Mouse (Mus musculus) testis, adult 2 months (tissue): ENCODE measurements around the gene Lima1. TPM values are rescaled to one million over a fixed set of nuclear protein-coding genes. Genes with fewer than 3 reads are reported as not detected.

Experiments
- H3K27ac ChIP-seq: fragments of 200-500 bp; 2 replicates; pipeline ENCODE4 v1.5.1; 2012; ENCODE audit warnings: low read depth, low read length; ENCODE audit not compliant: control insufficient read depth, insufficient read depth
- H3K27me3 ChIP-seq: fragments of 200-500 bp; 2 replicates; pipeline ENCODE4 v1.6.1; 2012; ENCODE audit warnings: mild to moderate bottlenecking, low read length, moderate library complexity; ENCODE audit not compliant: control insufficient read depth, insufficient read depth
- H3K36me3 ChIP-seq: fragments of 200-500 bp; 2 replicates; pipeline ENCODE4 v1.6.1; 2012; ENCODE audit warnings: mild to moderate bottlenecking, low read length; ENCODE audit not compliant: control insufficient read depth, insufficient read depth
- H3K4me1 ChIP-seq: fragments of 200-500 bp; 2 replicates; pipeline ENCODE4 v1.6.1; 2012; ENCODE audit warnings: low read length; ENCODE audit not compliant: control insufficient read depth, insufficient read depth
- H3K4me3 ChIP-seq: fragments of 200-500 bp; 2 replicates; pipeline ENCODE4 v1.5.1; 2012; ENCODE audit warnings: low read depth, mild to moderate bottlenecking, low read length, moderate library complexity, mixed read lengths; ENCODE audit not compliant: control insufficient read depth
- CTCF ChIP-seq: fragments of 200-500 bp; IDR thresholded peaks from 2 replicates; pipeline ENCODE4 v1.5.1; 2012; ENCODE audit warnings: low read depth, mild to moderate bottlenecking, inconsistent platforms, low read length, moderate library complexity; ENCODE audit not compliant: control insufficient read depth, insufficient read depth, insufficient replicate concordance
- POLR2A ChIP-seq: fragments of 200-500 bp; IDR thresholded peaks from 2 replicates; pipeline ENCODE4 v1.6.1; 2012; ENCODE audit warnings: low read depth, mild to moderate bottlenecking, inconsistent platforms, low read length, moderate library complexity; ENCODE audit not compliant: control insufficient read depth
- polyA plus RNA-seq: library from polyadenylated mRNA; depleted of rRNA; stranded (reverse); fragments of >200 nt; gene quantifications from 2 replicates; pipeline ENCODE4 v1.2.3, GENCODE M21; 2012

Gene Lima1
- polyA plus RNA-seq, 1 experiment = 3.8 TPM

DNA sequence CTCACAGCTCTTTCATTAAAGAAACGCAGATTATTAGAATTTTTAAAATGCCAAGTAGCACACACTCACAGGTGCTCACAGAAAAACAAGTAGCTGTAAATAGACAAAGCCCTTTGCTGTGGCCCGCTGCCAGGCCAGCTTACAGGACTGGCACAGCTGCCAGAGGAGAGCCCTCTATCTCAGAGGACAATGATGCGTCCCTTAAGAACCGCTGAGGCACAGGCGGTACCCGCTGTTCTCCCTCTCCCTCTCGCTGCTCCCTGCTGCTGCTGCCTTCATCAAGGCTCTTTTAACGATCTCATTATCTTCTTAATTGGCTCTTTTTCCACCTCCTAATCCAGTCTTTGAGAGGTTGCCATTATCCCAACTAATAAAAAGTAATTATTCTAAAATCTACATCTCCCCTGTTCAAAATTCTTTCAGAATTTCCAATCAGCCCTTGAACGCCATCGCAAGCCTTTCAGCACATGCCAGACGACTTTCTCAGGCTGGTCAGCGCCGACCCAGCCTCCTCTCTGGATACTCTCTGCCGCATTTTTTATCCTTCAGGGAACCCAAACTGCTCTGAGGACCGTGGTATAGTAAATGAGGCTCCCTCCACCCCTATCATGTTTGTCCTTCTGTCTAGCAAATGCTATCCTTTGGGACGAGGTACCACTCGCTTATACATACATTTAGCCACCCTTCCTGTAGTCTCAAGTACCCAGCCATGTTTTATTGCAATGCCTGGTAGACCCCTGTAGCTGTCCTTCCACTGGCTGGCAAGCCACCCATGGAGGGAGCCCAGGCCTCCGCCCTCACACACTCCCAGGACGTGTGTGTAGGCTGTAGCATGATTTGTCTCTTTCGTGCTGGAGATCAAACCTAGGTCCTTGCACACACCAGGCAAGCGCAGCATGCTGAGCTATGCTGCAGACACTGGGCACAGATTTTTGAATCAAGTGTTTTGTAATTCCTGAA, 67.2 kb downstream of the Lima1 start:
- Histone ChIP-seq H3K4me1 (no peaks in the 10 kb centered on the region), H3K27ac (no peak overlapping the region)

GRCm38 (mm10) chr15:99806171-99806570, 69.1 kb downstream of the Lima1 start:
- H3K27me3 ChIP-seq = no peaks in the 10 kb centered on the region
- no peak for TF ChIP-seq CTCF
- no peaks in the 10 kb centered on the region for H3K4me1 ChIP-seq
- H3K27ac ChIP-seq = no peak overlapping the region
- no peak overlapping the region for H3K4me3 ChIP-seq
- no peaks in the 10 kb centered on the region for H3K36me3 ChIP-seq

More for the DNA sequence above, 67.2 kb downstream of the Lima1 start:
- Histone ChIP-seq H3K4me3 (no peak overlapping the region), H3K27me3 (no peaks in the 10 kb centered on the region), H3K36me3 (no peaks in the 10 kb centered on the region)
- TF ChIP-seq CTCF (no peak), POLR2A (no peak)

DNA sequence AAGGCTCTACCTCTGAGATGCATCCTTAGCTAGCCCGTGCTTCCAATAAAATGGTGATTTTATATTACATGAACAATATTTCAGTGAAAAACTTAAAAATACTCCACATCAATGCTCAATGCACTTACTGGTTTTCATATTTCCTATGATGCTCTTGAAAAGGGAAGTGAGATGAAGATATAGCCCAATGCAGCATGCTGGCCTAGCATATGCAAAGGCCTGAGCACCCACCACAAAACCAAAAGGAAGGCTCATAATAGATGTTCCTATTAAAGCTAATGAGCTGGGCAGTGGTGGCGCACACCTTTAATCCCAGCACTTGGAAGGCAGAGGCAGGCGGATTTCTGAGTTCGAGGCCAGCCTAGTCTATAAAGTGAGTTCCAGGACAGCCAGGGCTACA, 69.6 kb downstream of the Lima1 start:
- no peak for TF ChIP-seq CTCF
- no peak for TF ChIP-seq POLR2A
- no peaks in the 10 kb centered on the region for H3K4me1 ChIP-seq
- no peak overlapping the region for H3K4me3 ChIP-seq
- no peaks in the 10 kb centered on the region for H3K36me3 ChIP-seq
- H3K27me3 ChIP-seq = no peaks in the 10 kb centered on the region
- H3K27ac ChIP-seq = no peak overlapping the region

DNA sequence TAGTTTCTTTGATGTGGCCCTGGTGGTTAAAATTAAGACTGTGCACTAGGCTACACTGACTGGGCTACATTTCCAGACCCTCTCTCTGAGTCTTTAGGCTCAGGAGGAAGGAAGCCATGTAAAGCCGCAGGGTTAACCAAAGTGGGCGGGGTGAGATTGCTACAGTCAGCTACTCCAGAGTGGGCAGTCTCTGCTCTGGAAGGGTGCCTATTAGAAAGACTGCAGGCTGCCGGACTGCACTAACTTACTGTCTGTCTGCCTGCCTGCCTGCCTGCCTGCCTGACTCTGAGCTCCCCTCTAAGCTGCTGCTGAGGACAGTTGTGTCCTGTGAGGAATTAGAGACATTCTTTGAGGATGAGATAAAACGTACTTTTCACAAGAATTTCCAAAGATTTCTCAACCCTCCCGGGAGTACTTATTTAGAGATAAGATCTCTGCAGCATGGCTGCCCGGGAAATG, 72.0 kb downstream of the Lima1 start:
- TF ChIP-seq POLR2A = no peak
- TF ChIP-seq CTCF = no peak
- H3K4me1 ChIP-seq = no peaks in the 10 kb centered on the region
- no peaks in the 10 kb centered on the region for H3K36me3 ChIP-seq
- H3K27me3 ChIP-seq = no peaks in the 10 kb centered on the region
- H3K4me3 ChIP-seq = no peak overlapping the region
- H3K27ac ChIP-seq = no peak overlapping the region

DNA sequence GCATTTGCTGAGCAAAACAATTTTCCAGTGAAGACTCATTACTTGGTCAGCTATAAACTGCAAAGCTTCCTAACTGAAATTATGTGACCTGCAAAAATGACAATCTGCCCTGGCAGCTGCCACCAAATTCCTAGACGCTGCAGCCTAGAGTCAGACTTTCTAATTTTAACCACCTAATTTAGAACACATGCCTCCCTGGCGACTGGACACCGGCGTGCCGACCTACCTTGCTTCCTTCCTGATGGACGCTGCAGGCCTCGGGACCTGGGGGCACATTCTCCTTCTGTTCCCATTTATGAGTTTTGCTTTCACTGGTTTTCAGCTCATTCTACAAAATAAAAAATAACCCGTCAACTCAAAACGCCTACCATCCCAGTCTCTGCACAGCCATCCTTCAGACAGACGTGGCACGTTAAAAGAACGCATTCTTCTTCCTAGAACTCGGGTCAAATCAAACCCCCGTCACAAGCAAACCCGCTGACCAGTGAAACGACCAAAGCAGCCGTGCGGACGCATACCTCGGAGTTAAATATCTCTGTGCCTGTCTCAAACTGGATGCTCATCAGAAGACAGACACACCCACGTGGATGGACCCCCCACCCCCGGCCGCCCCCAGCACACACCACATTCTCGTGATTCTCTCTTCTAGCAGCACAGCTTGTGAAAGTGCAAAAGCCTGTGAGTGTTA, 73.2 kb downstream of the Lima1 start:
- TF ChIP-seq POLR2A = no peak
- no peak for TF ChIP-seq CTCF
- no peak overlapping the region for H3K27ac ChIP-seq
- no peak overlapping the region for H3K4me3 ChIP-seq
- no peaks in the 10 kb centered on the region for H3K4me1 ChIP-seq
- H3K27me3 ChIP-seq = no peaks in the 10 kb centered on the region
- H3K36me3 ChIP-seq = no peaks in the 10 kb centered on the region

- Histone ChIP-seq H3K27me3 (no peaks in the 10 kb centered on the region), H3K4me3 (no peak overlapping the region), H3K4me1 (no peaks in the 10 kb centered on the region), H3K27ac (no peak overlapping the region), H3K36me3 (no peaks in the 10 kb centered on the region)
- TF ChIP-seq POLR2A (no peak), CTCF (no peak)
These were observed 75.5 kb downstream of the Lima1 start for GRCm38 (mm10) chr15:99799706-99800105.

GRCm38 (mm10) chr15:99797898-99798297, 77.4 kb downstream of the Lima1 start:
- no peak for TF ChIP-seq POLR2A
- no peak for TF ChIP-seq CTCF
- no peaks in the 10 kb centered on the region for H3K27me3 ChIP-seq
- no peak overlapping the region for H3K4me3 ChIP-seq
- H3K27ac ChIP-seq = no peak overlapping the region
- no peaks in the 10 kb centered on the region for H3K4me1 ChIP-seq
- H3K36me3 ChIP-seq = no peaks in the 10 kb centered on the region
